In the genomic region with DNA sequence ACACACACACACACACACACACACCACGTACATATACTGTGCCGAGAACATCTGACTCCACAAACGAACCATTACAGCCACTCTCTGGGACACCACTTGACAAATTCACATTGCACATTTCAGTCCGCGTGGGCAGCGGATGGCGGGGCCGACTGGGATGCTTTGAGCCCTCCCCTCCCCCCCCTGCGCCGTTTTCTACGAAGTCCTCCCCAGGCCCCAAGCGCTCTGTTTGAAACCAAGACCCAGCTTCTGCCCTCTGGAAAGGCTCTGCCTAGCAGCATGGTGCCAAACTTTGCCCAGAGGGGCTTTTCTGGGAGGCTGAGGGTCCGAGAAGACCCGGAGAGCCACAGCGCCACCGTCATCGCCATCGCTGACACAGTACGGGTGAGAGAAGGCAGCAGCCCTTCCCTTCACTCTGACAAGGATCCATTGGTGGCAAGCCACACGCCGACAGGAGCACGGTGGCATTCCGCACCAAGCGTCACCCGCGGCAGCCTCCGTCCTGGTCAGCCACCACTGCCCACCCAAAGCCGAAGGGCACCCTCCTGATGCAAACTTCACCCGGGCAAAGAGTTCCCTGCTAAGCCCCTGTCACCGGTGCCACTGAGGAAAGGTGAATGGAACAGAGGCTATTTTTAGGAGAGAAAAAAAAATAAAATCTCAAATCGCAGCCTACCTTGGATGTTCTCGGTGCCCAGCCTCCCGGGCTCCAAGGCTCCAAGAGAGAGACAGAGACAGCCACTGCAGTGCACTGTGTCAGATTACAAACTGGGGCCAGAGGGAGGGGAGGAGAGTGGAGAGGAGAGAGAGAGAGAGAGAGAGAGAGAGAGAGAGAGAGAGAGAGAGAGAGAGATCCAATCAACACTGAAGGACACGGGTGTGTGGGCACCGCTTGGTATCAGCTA, we compare ENCODE assay signal across 8 mouse cellular contexts. TPM values are rescaled to one million over a fixed set of nuclear protein-coding genes. Genes with fewer than 3 reads are reported as not detected.
A peak's percentile ranks its signal among the peaks of the same experiment; 100 is the strongest.
DNase-seq lines count a peak whose midpoint lies in the region; ATAC-seq lines count a peak whose summit lies in the region.

No protein-coding gene starts in this region.

- H3K9me3 ChIP-seq in hindbrain, embryonic 10.5 days = 0 out of 2 replicates have a peak, but pooled peaks cover 2% of the 10 kb centered on the region
- H3K9me3 ChIP-seq in limb, embryonic 13.5 days = 0 out of 2 replicates have a peak, but pooled peaks cover 7% of the 10 kb centered on the region

- ATAC-seq in limb, embryonic 13.5 days (ENCODE audit: low FRiP score, low read depth) = no peak

- H3K27ac ChIP-seq in hindbrain, embryonic 10.5 days = peak overlapping the region; percentile 86
- H3K27ac ChIP-seq in limb, embryonic 13.5 days = no peak overlapping the region

- peak; percentile 20 to 29 for DNase-seq in cerebellum, postnatal 10 days
- DNase-seq in cerebellum, adult 11 months = no peak
- peak; percentile 39 for DNase-seq in MN1 (ENCODE audit: low spot score)
- DNase-seq in hindbrain, embryonic 10.5 days (ENCODE audit: low spot score) = peak; percentile 49
- peak; percentile 71 for DNase-seq in right cerebral cortex, postnatal 25 days
- no peak for DNase-seq in urinary bladder, postnatal 14 days (ENCODE audit: low spot score)
- DNase-seq in urinary bladder, adult 2 months (ENCODE audit: low spot score) = no peak

- peak overlapping the region; percentile 71 for H3K4me2 ChIP-seq in limb, embryonic 13.5 days (replicated peaks)

- peaks cover 25% of the 10 kb centered on the region for H3K4me1 ChIP-seq in hindbrain, embryonic 10.5 days (replicated peaks)
- H3K4me1 ChIP-seq in limb, embryonic 13.5 days = peaks cover 7% of the 10 kb centered on the region

- H3K9ac ChIP-seq in limb, embryonic 13.5 days = peak overlapping the region; percentile 56

- no peaks in the 10 kb centered on the region for H3K36me3 ChIP-seq in hindbrain, embryonic 10.5 days
- H3K36me3 ChIP-seq in limb, embryonic 13.5 days = no peaks in the 10 kb centered on the region

- H3K4me3 ChIP-seq in hindbrain, embryonic 10.5 days = peak overlapping the region; percentile 65
- peak overlapping the region; percentile 42 for H3K4me3 ChIP-seq in limb, embryonic 13.5 days

- WGBS in hindbrain, embryonic 10.5 days = under 1% methylated on average over 35 of the region's 35 CpGs
- WGBS in limb, embryonic 13.5 days = under 1% methylated on average over 33 of the region's 35 CpGs

- H3K27me3 ChIP-seq in hindbrain, embryonic 10.5 days (ENCODE audit: insufficient read depth, poor library complexity, severe bottlenecking) = peaks cover 27% of the 10 kb centered on the region
- H3K27me3 ChIP-seq in limb, embryonic 13.5 days = peaks cover 34% of the 10 kb centered on the region

RNA-seq across cellular contexts. Expression of a gene that starts 0.7 kb away (rescaled TPM):
- 0.98 and 1.3 TPM in 2 replicates for polyA plus RNA-seq in hindbrain, embryonic 10.5 days (2016; fragmentation: Nextera tagmentation; extraction: Ambion mirVana)
- polyA plus RNA-seq in limb, embryonic 13.5 days (2015; fragmentation: Nextera tagmentation; extraction: Ambion mirVana) = 0.04 and 0.08 TPM in 2 replicates
- 0.04 and 0.12 TPM in 2 replicates for polyA plus RNA-seq in urinary bladder, adult 2 months (2012; rRNA removed)

RNA-seq across cellular contexts. Expression of a gene that starts 55.8 kb away (rescaled TPM):
- polyA plus RNA-seq in hindbrain, embryonic 10.5 days (2016; fragmentation: Nextera tagmentation; extraction: Ambion mirVana) = 25.9 and 26.7 TPM in 2 replicates
- 28.0 and 30.5 TPM in 2 replicates for polyA plus RNA-seq in limb, embryonic 13.5 days (2015; fragmentation: Nextera tagmentation; extraction: Ambion mirVana)
- 45.6 and 49.8 TPM in 2 replicates for polyA plus RNA-seq in urinary bladder, adult 2 months (2012; rRNA removed)

Comparison
In these comparisons a context has a peak if more than half of its experiments do, and no peak if none do; other contexts are left out.
1. DNase-seq: peak in cerebellum, postnatal 10 days (2 of 2), MN1 (single experiment), hindbrain, embryonic 10.5 days (single experiment) and right cerebral cortex, postnatal 25 days (single experiment); none in cerebellum, adult 11 months (single experiment), urinary bladder, postnatal 14 days (single experiment) and urinary bladder, adult 2 months (single experiment).